Mouse (Mus musculus) lung, postnatal 36 days (tissue): ENCODE data around the gene Tbcb.
"Not testable (repeated sequence)": the region's sequence is repeated elsewhere in the genome, so short reads cannot be mapped to it uniquely, and the experiment has no call there.

Experiments used
- DNase-seq: peaks from one replicate; pipeline ENCODE4 v3.0.0; 2022; ENCODE audit warnings: mixed read lengths

Tbcb gene

DNA sequence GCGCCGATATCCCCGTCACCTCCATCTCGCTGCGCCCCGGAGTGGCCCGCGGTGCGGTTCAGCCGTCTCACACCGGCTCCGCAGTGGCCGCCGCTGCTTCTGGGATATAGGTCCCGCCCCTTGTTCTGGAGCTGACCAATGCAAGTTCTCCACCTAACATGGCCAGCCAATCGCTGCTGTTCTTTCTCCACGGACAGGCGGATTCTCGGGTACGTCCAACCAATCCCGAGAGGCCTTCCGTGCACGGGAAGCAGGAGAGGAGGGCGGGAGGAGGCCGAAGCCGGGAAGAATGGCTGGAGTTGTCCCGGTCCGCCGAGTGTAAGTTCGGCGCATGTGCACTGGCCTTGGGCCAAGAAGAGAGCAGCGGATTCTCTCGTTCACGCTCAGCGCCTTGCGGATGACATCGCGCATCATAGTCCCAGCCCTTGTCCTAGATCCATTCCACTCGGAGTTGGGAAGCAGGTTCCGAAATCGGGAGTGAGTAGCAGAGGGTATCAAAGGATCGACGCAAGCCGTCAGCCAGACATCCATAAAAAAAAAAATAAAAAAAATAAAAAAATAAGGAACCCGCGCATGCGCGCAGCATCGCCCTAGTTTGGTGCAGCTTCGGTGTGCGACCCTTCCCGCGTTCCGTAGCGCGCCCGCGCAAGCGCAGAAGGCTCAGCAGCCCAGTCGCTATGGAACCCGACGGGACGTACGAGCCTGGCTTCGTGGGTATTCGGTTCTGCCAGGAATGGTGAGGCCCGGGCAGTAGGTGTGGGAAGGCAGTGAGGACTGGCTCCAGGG, at the start of gene Tbcb, which contains the start of gene Polr2i:
Gene Tbcb (minus strand): TSS at position 604 of the 786 bp plus-strand sequence.
Gene Polr2i (plus strand): TSS at position 280 of the 786 bp plus-strand sequence.
- DNase-seq: peak; percentile 98

DNA sequence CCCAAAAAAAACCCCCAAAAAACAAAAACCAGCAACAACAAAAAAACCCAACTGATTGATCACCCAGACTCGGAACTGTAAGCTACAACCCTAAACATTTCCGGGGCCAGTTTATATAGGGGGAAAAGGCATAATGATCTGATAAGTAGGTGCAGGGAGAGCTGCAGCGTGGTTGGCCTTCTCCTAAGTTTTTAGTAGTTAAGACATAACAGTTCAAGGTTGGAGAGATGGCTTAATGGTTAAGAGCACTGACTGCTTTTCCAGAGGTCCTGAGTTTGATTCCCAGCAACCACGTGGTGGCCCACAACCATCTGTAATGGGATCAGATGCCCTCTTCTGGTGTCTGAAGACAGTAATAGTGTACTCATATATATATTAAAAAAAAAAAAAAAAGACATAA, 49.5 kb upstream of the Tbcb start:
- DNase-seq: no peak

GRCm38 (mm10) chr7:30280670-30281138, 48.6 kb upstream of the Tbcb start:
- peak; percentile 94 for DNase-seq

DNA sequence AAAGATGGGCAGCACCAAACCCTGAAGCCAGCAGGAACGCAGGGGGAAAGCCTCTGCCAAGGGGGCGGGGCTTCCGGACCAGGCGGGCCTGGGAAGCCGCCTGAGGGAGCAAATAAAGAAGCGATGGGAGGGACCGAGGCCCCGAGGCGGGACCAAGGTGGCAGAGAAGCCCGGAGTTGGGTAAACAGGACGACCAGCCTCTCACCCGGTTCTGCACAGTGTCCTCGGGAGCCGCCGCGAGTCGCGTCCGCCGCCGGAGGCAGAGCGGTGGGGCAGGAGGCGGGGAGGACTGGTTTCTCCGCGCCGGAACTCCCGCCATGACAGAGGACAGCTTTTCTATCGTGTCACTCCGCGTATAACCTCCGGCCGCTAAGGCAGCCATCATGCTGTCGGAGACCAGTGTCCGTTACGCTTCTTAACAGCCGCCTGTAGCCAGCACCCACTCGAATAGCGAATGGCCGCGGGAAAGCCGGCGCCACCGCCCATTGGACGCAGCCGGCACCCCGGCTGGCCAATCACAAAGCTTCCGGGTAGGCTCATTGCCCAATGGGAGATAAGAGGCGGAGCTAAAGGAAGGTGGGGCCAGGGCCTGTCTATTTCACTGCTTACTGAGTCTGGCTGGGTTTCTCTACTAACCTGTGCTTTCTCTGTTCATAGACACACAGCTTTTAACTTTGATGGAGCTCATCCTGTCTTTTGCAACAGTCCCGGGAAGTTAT, 48.0 kb upstream of the Tbcb start, which contains the start of the genes Thap8 and Wdr62:
Gene Thap8 (plus strand): TSS at position 144 of the 719 bp plus-strand sequence.
Gene Wdr62 (minus strand): TSS at position 469 of the 719 bp plus-strand sequence.
- peak; percentile 96 for DNase-seq

DNA sequence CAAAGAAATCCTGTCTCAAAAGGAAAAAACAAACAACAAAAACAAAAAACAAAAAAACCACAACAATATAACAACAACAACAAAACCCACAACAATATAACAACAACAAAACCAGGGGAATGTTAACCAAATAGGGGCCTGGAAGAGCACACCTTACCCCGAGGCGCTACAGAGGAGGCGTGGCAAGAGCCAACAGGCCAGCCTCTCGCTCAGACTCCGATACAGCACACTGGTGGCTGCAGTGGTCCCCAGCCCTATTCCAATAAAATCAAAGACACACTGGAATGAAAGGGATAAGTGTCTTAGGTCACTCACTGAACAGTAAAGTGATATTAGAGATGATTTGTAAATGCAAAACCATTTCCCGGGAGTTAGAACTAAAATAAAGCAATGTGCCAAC, 47.5 kb upstream of the Tbcb start:
- no peak for DNase-seq

GRCm38 (mm10) chr7:30278911-30279310, 46.8 kb upstream of the Tbcb start:
- no peak for DNase-seq

DNA sequence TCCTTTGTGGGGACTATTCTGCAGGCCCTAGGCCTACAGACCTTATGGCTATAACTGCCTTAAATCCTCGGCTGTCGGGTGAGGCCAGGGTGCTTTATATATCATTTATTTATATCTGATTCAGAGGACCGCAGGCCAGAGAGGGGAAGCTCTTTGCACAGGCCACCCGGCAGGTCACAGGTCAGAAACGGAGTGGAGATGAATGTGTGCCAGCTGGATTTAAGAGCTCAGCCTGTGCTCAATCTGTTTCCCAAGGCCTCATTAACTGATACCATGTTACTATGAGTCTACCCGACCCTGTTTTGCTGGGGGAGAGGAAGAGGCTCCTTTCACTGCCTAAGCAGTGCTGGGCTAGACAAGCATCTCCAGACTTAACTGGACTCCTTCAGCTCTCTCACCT, 42.3 kb upstream of the Tbcb start:
- peak; percentile 40 for DNase-seq

DNA sequence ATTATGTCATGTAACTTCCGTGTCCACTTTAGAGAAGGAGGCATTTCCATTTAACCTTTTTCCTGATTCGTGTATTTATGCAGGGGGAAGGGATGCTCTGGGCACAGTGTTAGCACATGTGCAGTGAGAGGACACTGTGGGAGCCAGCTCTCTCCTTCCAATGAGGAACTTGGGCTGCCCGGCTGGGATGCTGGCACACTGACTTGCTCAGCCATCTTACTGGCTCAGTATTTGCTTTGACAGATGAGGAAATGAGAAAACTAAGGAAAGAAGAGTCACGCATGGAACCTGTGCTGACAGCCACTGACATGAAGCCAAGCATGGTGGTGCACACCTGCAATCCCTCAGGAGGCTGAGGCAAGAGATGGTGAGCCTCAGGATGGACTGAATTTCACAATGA, 37.6 kb upstream of the Tbcb start:
- DNase-seq: no peak

DNA sequence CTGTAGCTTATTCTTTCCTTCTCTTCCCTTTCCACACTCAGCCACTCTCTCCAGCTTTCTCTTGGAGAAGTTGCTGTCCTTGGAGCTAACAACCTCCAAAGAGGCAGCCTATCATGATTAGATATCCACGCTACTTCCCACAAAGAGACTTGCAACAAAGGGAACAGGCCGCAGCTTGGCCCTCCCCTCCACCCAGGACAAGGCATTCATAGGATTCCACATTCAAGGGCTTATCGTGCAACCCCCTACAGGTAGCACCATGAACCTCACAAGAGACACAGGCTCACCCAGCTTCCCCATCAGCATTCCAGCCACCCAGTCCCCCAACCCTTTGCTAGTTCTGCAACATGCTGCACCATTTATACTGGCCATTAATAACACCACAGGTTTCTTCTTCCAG, 34.7 kb upstream of the Tbcb start:
- DNase-seq: no peak

DNA sequence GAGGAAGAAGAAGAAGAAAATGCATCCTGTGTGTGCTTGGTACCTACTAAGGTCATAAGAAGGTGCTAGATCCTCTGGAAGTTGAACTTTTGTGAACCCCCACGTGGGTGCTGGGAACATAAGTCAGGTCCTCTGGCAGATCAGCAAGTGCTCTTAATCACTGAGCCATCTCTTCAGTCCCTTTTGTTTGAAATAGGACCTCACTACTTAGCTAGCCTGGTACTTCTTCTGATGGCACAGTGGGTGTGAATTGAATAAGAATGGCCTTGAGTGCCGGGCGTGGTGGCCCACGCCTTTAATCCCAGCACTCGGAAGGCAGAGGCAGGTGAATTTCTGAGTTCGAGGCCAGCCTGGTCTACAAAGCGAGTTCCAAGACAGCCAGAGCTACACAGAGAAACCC, 33.9 kb upstream of the Tbcb start:
- no peak for DNase-seq

GRCm38 (mm10) chr7:30265531-30265930, 33.5 kb upstream of the Tbcb start:
- DNase-seq: no peak

DNA sequence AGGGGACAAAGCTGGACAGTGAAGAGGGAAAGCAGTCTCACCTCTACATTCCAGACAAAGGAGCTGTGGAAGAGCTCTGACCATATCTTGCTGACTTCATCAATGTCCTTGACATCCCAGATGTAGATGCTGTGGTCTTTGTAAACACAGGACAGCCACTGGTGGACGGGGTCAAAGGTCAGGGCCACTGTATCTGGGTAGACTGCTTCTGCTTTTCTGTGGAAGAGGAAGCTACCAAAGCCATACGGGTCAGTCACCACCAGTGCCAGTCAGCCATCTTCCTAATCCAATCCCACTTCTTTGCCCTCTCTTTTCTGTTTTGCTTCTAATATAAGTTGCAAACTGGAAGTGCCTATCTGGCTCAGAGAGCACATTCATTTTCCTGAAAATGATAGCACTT, 33.0 kb upstream of the Tbcb start:
- peak; percentile 30 for DNase-seq

DNA sequence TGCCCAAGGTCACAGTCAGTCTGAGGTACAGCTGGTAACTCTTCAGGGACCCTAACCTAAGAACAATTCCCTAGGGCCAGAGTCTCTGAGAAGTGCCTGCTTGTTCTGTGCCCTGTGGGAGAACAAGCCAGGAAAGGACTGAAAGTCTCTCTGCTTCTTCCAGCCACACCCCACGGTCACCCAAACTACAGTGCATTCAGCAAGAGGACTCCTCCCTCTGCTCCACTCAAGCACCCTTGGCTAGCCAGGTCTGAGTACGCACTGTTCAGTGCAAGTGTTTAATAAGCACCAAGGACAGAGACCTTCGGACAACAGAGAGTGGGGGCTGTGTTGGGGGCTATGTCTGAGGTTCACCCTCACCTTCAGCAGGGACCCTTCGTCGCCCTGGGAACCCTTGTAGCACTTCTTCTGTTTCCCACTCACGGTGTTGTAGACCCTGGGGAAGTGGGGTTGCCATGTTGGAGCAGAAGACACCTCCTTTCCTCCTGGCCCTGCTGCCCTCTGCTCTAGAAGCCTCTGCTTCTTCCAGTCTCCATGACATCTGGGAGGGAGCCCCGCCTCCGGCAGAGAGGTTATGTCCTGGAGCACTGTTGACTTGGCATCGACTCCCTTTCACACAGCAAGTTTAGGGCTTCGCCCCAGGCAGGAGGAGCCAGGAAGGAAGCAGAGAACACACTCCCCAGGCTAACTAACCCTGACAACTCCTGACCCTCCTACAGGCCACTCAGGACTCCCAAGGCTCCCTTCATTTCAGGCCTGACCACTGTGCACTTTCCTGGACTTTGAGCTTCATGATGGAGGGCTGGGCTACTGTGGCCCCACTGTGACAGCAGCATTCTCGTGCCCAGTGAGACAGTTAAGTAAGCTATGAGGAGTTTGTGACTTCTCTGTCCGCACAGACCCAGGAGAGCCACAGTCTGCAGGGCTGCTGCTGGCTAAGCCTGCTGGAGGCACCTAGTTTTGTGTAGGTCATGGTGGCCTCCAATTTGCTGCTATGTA, 20.2 kb upstream of the Tbcb start:
- peak; percentile 77 for DNase-seq

GRCm38 (mm10) chr7:30237374-30237773, 5.3 kb upstream of the Tbcb start:
- DNase-seq: not testable (repeated sequence)

DNA sequence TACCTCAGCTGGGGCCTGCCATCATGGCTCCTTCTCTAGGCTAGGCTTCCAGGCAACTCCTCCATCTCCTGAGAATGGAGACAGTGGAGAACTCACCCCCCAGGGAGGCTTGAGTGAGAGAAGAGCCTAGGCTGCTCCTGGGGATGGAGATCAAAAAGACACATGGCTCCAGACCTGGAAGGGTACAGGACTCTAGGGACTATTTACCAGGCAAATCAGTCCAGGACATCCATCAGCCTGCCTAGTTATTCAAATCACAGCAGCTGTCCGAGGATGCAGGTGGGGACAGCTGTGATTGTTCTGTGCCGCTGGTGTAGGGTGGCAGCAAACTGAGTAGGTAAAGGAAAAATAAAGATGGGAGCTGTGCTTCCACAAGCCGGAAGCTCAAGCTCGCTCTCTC, 3.6 kb upstream of the Tbcb start, which contains the start of gene Ovol3:
Gene Ovol3 (minus strand): TSS at position 101 of the 400 bp plus-strand sequence.
- DNase-seq: no peak

DNA sequence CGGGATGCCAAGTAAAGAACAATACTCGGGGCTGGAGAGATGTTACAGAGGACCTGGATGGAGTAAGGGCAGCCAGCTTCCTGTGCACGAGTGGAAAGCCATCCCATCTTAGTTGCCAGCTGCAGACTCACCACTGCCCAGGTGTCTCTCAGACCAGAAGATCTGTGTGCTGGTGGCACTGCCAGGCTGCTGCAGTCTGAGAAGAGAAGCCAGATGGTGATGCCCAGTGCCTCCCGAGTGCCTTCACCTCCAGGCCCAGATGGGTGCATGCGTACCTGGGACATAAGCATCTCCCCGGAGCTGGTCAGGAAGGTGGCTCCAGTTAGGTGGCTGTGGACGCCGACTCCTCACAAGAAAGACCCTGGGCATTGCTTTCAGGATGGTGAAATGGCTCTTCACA, 3.0 kb upstream of the Tbcb start:
- DNase-seq: no peak

- DNase-seq: peak; percentile 29
Measured at GRCm38 (mm10) chr7:30234276-30234858, 2.3 kb upstream of the Tbcb start.

- DNase-seq: no peak
Measured at GRCm38 (mm10) chr7:30233387-30233786, 1.3 kb upstream of the Tbcb start.

DNA sequence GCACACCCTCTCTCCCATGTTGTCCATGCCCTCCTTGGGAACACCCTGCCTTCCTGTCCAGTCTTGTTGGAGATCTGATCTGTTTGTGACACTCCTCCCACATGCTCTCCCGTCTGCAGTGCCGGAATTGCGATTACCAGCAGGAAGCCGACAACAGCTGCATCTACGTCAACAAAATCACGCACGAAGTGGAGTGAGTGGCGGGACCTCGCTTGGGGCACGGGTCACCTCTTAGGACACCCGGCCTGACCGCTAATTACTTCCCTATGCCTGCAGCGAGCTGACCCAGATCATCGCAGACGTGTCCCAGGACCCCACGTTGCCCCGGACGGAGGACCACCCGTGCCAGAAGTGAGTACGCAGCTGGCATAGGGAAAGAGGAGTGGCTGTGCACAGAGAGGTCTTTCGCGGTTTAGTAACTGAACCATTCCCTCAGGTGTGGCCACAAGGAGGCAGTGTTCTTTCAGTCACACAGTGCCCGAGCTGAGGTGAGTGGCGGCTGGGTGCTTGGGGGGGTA, 618 bp upstream of the Tbcb start:
- DNase-seq: peak; percentile 83

- DNase-seq: no peak
Measured at GRCm38 (mm10) chr7:30231328-30231668, 774 bp downstream of the Tbcb start.

GRCm38 (mm10) chr7:30224206-30224605, 7.9 kb downstream of the Tbcb start:
- DNase-seq: no peak

DNA sequence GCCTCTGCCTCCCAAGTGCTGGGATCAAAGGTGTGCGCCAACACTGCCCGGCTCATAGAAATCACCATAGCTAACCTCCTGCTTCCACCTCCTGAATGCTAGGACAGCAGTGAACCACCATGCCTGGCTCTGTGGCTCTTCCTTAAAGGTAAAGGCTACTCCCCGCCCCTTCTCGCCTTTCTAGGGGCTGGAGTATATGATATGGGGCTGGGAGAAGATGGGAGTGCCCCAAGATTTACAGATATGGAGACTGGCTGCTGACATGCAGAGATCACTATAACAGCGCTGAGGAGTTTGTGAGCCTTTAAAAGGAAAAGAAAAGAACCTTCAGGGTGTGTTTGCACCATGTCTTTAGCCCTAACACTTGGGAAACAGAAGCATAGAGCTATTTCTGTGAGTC, 9.9 kb downstream of the Tbcb start:
- DNase-seq: no peak
